Mouse (Mus musculus) liver, adult 2 months (tissue): ENCODE data around the gene Pmel.

Source experiments
- CTCF ChIP-seq: fragments of 200-500 bp; IDR thresholded peaks from 2 replicates; pipeline ENCODE4 v1.5.1; 2011; ENCODE audit warnings: low read depth, low read length, control low read depth
- POLR2A ChIP-seq: fragments of 200-500 bp; IDR thresholded peaks from 2 replicates; pipeline ENCODE4 v1.6.1; 2011; ENCODE audit warnings: low read length, control low read depth; ENCODE audit not compliant: insufficient read depth; ENCODE audit errors: extremely low read depth

DNA sequence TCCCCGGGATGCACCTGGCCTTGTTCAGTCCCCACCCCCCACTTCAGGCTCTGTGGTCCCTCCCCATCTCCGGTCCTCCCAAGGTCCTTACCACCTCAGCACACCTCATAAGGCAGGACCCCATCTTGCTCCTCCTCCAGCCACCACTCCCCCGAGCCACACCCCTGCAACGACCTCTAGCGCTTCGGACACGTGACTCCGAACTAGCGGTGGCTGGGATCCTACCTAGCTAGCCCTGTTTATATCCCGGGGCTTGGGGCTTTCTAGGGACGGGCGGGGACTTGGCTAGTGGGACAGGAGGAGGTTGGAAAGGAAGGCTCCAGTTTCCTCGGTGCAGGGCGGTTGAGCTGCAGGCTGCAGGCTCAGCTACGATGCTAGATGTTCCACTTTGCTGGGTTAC is 33.4 kb downstream of the Pmel start:
- TF ChIP-seq CTCF (no peak), POLR2A (no peak)
